Mouse (Mus musculus) spleen, embryonic (tissue): Measurements from ENCODE around the gene Rbm28.

Source experiments
- CTCF ChIA-PET: fragments of 350-600 bp; sonication (Branson Sonifier 250); formaldehyde crosslinking; loops from one replicate; lab custom pipeline; 2022; lab: Charles Lee

Gene Rbm28

DNA sequence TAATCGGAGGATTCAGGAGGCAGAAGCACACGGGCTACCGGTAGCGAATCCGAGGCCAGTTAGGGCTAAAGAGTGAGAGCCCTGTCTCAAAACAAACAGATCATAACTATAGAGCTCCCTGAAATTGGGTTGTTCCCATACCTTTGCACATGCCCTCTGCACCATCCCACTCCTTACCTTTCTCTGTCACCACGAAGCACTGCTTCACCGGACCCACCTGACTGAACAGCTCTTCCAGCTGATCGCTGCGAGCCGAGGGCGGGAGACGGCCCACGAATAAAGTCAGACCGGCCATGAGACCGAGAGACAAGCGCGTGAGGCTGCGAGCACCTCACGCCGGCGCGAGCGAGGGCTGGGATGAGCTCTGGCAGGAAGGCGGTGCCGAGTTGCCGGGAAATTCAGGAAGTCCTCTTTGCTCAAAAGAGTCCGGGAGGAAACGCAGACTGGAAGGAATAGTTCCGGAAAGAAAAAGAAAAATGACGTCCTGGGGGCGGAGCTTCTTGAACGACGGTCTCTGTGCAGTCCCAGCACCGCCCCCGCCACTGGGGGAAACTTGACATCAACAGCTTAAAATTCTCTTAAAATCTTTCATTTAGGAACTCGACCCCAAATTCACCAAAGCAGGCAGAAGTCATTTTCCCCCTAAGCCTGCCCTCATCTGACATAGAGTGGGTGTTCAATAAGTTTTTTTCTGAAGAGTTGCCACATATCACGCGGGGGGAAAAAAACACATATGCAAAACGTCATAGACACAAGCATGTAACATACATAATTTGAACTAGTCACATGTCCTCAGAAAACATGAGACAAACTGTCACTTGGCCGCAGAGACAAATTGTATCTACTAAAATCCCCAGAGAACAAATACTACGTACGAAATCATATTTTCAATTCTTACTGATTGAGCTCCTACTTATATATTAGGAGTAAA is at the start of gene Rbm28:
Gene Rbm28, minus strand, starts transcription at position 693 of the 931 bp plus-strand sequence.
- CTCF ChIA-PET: interaction anchor here (1.0 to 1.2 kb wide), 2 partner anchors 35 to 183 kb away, joined by 3 read pairs; partner anchors contain the start of gene Calu

DNA sequence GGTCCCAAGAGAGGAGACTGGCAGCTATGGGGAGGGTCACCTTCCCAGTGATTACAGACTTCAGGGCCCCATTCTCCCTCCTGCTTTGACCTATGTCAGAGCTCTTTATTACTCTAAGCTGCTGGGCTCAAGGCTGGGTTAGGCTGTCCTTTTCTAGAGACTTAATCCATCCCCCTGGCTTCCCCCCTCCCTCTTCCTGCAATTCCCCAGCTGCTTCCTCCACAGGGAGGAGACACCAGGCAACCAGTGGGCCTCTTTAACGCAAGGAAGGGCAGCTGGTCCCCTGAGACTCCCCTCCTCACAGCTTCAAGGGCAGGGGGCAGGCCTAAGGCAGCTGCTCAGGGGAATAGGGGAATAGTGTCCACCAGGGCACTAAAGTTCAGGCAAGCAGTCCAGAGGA is 49.4 kb upstream of the Rbm28 start:
- CTCF ChIA-PET: interaction anchor here (0.6 to 1.4 kb wide), 2 partner anchors 10 to 58 kb away, joined by 5 to 6 read pairs; partner anchors contain the start of gene Hilpda

DNA sequence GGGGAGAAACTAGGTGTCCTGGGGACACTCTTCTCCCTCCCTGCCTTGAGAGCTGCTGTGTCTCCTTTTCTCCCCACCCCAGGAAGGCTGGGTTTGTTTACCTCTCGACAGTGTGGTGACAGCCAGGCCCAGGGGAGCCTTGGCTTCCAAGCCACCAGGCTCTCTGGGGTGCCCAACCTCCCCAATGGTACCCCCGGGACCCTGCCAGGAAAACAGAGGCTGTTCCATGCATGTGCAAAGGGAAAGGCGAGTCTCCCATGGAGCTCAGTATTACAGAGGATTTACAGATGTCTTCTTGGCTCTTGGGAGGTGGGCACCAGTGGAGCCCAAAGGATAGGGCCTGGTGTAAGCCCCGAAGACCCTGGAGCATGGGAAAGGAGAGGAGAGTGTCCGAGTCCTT is 48.6 kb upstream of the Rbm28 start:
- CTCF ChIA-PET: no interaction called here

DNA sequence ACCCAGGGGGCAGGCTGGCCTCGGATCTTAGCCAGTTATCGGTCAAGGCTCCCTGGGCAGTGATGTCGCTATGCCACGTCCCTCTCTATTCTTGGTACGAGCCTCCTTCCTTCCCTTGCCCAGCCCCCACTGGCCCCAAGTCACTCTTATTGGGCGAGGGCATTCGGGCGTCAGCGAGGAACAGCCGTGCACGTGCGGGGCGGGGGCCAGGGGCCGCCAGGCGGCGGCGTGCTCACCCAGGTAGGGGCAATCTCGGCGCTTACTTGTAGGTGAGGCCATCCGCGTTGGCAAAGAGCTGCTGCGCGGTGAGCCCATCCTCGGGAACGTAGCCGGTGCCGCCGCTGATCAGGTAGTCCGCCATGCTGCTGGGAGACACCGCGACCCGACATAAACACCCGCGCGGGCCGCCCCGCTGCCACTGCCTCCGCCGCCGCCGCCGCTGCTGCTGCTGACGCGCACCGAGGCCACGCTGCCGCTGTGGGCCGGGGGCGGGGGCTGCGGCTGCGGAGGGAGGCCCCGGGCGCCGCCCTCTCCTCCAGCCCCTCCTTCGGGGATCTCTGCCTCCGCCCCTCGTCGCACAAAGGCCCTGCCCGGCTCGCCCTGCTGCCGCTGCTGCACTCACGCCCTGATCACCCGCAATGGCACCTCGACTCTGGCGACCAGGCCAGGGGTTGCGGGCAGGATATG is 47.1 kb upstream of the Rbm28 start:
- CTCF ChIA-PET: no interaction called here

DNA sequence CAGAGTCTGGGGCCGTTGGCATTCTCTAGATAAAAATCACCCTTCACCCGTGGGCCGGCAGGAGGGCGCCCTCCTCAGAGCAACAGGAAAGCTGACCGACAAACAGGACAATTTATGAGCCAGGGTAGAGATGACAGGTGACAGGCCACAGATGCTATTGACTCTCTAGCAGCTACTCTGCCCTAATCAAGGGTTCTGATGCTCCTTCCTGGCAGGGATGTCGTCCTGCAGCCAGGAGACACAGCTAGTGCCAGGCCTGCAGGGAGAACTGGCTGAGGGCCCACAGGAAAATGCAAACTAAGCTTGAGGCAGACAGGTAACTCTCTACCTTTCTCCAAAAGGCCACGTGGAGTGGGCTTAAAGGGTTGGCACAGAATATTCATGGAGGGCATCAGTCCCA is 46.3 kb upstream of the Rbm28 start:
- CTCF ChIA-PET: interaction anchor here (0.8 kb wide), 1 partner anchor 57 kb away, joined by 6 read pairs; no protein-coding TSS in a partner anchor

DNA sequence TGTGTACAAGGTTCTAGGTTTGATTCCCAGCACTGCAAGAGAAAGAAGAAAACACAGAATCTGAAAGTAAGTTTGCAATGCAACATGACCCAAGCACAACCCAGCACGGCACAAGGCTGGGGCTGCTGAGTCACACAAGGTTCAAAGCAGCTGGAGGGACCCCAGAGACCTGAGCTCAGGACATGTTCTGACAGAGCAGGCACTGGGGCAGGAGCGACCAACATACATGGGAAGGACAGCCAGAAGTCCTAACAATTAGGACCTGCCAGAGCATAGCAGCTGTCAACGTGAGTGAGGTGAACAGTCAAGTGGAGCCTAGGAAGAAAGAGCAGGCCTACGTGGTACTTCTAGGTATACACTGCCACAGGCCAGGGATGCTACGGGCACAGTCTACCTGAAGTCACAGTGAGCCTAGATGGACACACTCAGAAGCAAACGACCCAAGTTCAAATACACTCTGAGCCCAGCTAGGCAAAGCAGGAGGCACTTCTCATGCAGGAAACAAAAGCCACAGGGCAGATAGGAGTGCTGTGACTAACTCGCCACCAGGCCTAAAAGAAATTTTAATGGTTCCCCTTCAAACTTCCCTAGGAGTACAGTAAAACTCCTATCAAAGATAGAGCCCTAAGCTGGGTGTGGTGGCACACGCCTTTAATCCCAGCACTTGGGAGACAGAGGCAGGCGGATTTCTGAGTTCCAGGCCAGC is 45.6 kb upstream of the Rbm28 start:
- CTCF ChIA-PET: no interaction called here

DNA sequence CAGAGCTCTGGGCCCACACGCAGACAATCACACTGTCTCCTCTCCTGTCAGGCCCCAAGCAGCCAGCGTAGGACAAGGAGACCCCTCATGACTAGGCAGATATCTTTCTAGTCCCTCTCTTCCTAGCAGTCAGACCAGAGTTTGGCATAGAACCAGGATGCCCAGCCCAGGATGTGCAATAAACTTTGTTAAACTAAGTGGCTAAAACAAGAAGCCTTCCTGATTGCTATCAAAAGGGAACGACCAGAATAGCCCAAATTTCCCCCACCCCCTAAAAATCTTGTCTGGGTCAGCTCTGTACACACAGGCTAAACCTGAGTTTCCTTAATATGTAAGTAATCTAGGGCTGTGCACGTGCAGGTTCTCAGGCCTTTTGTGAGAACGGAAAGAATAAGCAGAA is 43.4 kb upstream of the Rbm28 start:
- CTCF ChIA-PET: interaction anchor here (0.6 kb wide), 1 partner anchor 73 kb away, joined by 4 read pairs; no protein-coding TSS in a partner anchor

DNA sequence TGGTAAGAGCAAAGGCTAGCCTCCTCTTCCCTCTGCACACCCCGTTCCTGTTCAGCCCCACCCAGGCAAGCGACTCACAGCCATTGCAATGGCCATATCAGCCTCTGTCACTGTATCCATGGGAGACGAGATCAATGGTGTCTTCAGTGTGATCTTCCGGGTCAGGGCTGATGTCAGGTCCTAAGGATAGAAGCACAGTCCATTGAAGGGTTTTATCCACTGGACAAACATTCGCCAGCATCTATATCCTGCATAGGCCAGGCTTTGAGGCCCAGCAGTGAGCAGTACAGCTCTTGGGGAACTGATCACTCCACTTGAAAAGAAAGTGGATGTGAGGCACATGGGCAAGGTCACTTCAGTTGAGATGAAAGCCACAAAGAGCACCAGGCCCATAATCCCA is 42.2 kb upstream of the Rbm28 start:
- CTCF ChIA-PET: no interaction called here

DNA sequence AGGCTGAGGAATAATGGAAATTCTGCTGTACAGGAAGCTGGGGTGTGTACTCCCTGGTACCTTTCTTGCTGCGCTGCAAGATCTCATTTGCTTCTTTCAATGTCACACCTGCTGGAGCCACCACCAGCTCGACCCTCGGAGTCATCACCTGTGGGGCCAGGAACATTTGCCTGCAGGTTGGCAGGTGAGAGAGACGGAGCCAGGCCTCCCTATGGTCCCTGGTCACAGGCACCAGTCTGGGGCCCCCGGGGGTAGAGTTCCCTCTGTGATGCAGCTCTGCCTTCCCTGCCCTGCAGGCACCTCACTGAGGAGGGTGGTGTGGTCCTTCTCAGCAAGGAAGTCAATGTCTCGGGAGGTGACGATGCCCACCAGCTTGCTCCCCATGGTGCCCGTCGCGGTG is 41.2 kb upstream of the Rbm28 start:
- CTCF ChIA-PET: no interaction called here

DNA sequence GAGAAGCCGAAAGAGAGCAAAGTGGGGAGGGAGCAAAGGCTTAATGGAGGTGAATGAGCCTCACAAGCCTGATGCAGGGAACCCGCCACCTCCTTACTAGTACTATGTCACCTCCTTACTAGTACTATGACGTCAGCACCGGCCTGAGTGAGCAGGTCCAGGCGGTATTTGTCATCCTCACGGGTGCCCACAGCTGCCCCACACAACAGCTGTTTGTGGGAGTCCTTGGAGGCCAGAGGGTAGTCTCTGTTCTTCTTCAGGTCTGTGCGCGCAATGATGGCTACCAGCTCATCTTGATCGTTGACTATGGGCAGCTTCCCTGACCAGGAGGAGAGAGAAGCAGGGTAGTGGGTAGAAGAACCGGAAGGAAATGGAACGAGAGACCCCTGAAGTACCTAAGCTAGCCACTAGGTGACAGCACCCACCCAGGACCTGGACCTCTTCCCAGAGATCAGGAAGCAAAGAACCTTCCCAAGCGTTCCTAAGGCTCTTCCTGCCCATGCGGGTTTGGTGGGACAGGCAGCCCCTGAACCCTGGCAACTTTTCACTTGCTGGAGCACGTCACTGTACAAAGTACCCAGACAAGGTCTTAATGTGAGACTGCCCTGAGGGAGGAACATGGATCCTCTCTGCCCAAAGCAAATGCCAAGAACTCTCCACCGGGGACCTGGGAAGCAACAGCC is 40.3 kb upstream of the Rbm28 start:
- CTCF ChIA-PET: interaction anchor here (0.8 to 1.4 kb wide), 2 partner anchors 10 to 36 kb away, joined by 4 to 6 read pairs; no protein-coding TSS in a partner anchor

DNA sequence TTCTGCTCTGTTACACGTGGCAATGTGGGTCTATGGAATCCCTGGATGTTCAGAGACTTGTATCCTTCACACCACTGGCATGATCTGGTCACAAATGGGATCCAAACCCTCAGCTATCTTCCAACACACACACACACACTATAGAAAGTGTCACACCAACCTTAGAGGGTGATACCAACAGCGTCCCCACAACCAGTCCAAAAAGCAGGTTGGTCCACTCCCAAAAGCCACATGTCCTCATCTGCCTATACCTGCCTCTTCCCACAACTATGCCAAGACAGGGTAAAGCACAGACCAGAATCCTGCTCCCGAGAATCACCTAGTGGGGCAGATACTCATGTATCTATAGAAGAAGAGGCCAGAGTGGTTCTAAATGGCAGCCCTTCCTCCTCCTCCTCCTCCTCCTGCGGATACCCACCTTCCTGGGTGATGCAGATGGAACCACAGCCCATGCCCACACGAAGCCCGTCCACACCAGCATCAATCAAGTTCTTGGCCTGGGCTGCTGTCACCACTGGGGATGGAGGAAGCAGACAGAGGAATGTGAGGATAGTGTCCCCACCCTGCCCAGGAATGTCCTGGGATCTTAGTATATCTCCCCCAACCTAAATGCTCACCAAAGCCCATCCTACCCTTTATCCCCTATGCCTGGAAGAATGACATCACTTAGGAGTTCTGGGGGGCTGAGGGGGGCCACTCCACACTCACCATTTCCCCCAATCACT is 39.2 kb upstream of the Rbm28 start:
- CTCF ChIA-PET: interaction anchor here (1.4 kb wide), 1 partner anchor 11 kb away, joined by 6 read pairs; no protein-coding TSS in a partner anchor

DNA sequence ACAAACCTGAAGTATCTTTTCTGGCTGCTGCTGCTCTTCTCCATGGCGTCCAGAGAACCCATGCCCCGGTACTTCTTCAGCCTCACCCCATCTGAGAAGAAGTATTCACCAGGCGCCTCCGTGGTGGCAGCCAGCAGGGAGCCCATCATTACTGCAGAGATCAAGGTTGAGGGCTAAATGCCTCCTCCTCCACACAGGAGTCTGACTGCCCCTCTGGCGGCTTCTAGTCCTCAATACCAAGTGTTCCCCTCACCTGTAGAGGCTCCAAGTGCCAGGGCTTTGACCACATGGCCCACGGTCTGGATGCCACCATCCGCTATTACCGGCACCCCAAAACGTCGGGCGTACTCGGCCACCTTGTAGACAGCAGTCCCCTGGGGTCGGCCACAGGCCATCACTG is 38.3 kb upstream of the Rbm28 start:
- CTCF ChIA-PET: no interaction called here

DNA sequence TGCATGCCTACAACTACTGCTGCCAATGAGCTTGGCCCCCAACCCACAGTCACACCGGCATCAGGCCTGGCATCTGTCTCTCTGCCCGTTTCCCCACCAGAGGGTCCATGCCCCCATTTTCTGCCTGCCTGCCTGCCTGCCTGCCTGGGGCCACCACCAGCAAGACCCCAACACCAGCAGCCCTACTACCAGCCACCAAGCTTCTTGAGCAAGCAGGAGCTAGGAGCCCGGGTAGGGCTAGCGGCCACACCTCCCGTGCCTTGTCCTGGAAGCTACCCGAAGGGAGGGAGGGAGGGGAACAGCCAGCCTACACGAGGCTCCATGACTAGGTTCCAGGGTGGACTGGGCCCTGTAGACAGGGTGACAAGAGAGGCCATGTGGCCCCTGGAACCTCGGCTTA is 37.2 kb upstream of the Rbm28 start:
- CTCF ChIA-PET: no interaction called here

DNA sequence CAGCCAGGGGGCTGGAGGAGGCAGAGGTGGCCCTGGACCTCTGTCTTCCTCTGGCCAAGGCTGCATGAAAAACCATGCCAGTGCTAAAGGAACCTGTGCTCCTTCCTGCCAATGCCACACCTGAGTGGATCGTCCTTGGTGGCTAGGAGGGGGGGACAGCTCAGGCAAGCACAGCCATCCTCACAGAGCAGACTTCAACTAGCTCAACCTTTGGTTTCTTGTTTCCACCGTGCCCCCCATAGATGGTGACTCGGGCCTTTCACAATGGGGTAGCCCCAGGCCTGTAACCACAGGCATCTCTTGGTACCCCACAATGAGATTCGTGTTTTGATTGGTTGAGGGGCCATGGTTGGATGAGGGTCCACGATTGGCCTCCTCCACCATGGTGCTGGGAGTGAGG is 36.5 kb upstream of the Rbm28 start:
- CTCF ChIA-PET: no interaction called here

DNA sequence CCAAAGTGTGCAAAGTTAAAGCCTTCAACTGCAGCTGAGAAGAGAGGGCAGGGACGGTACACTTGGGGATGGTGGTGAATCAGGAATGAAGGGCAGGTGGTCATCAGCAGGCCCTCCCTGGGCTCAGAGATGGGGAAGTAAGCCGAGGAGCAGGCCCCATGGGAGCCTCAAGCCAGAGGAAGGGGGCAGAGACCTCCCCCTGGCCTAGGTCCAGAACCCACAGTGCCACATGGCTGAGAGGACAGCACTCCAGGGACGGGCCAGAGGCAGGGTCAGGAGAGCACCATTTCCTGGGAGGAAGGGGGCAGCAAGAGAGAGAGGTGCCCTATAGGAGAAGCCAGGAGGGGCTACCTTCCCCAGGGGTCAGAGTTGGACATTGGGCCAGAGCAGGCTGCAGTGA is 35.7 kb upstream of the Rbm28 start:
- CTCF ChIA-PET: interaction anchor here (1.2 kb wide), 1 partner anchor 35 kb away, joined by 3 read pairs; the partner anchor contains the start of gene Rbm28

DNA sequence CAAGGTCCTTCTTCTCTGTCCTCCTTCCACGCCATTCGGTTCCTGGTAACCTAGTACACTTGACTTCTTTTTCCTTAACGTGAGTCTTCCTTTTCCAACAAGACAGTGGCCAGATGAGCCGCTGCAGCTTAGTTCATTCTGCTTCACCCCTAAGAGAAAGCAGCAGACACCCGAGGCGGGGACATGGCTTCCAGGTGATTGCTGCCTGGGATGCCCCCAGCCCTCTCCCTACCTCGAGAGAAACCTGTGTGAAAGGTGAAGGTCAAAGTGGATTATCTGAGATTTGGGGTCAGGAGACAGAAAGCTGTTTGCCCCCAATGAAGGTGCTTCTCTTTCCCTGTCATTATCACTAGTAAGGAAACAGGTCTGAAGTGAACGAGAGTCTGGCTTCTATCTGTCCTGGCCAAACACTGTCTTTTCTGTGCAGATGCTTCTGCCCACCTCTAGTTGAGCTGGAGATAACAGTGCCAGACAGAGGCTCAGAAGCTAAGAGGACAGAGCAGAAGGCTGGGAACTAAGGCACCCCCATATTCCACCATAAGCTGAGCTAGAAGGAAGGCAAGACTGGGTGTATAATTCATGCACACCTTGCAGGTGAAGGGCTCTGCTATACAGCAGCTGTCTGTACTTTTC is 34.5 kb upstream of the Rbm28 start:
- CTCF ChIA-PET: interaction anchor here (1.2 kb wide), 1 partner anchor 34 kb away, joined by 3 read pairs; the partner anchor contains the start of gene Rbm28

DNA sequence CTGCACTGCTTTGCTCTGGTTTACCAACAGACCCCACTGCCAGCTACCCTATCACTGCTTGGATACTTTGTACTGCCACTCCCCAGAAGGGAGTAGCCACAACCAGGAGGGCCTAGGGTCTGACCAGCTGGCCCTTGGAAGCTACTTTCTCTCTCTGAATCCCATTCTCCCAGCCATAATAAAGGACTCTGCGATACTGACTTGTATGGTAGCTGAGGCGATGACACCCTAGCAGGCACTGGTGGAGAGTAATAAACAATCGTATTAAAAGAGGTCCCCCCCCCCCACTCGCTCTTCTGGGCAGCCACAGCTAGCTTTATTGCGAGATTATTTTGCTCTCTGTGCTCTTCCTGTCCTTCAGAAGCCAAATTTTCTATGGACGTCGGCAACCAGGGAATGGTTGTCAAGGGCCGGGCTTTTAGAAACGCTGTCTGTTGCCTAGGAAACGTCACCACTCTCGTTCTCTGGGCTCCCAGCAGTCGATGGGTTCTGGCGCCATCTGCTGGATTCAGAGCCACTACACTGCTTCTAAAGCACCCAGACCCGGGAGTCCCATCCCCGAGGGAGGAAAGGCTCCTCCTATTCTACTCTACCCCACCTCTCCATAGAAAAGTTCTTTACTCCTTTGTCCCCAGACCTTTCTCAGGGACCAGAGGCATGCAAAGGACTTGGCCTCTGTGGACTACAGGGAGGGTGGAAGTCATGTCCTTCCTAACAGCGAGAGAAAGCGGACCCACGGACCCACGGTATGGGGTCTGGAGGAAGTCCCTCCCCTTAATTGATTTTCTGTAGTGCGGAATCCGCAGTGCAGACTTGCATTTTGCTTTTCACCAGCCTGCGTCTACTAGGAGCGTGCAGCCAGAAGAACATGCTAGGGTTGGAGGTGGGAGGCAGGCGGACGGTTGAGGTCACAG is 33.8 kb upstream of the Rbm28 start:
- CTCF ChIA-PET: interaction anchor here (0.6 kb wide), 1 partner anchor 62 kb away, joined by 4 read pairs; no protein-coding TSS in a partner anchor

DNA sequence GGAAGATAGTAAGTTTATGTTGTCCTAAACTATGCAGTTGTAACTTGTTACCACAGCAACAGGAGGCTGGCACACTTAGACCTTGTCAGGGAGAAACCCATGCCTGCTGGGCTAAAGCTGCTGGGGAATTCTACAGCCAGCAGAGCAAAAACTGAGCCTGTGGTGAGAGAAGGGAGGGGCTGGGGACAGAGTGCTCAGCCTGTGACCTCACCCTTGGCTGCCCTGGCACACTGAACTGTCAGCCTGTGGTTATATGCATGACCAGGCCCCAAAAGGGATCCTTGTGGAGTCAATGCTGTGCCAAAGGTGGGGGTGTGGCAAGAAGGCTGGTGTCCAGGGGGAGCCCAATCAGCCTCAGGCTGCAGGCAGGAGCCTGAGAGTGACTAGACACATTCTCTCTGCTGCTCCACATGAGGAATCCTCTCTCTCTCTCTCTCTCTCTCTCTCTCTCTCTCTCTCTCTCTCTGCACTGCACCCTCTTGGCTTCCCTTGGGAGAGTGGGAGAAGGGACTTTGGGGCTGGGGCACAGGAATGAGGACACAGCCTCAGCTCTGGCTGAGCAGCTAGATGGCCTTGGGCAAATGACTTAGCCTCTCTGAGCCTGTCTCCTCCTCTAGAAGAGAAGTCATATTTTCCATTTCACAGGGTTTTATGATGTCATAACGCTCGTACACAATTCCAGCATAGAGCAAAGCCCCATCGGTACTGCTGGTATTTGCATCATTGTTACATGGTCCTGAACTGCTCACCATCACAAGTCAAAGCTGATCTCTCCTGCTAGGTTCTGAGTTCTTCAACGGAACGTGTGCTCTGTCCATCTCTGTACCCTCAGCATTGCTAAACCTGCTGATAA is 31.3 kb upstream of the Rbm28 start:
- CTCF ChIA-PET: no interaction called here
